Mouse (Mus musculus) macrophage (primary cell): ENCODE results near the gene Gm45062. TPM values are rescaled to one million over a fixed set of nuclear protein-coding genes. Genes with fewer than 3 reads are reported as not detected.

ENCODE experiments used
- H3K27ac ChIP-seq: fragments of 350-480 bp; formaldehyde crosslinking; 2 replicates; pipeline ENCODE4 v1.9.0; 2021
- H3K36me3 ChIP-seq: fragments of 350-480 bp; formaldehyde crosslinking; 2 replicates; pipeline ENCODE4 v1.9.0; 2021; ENCODE audit errors: inconsistent target
- H3K4me3 ChIP-seq: fragments of 350-480 bp; formaldehyde crosslinking; 2 replicates; pipeline ENCODE4 v1.9.0; 2021; ENCODE audit errors: inconsistent target
- H3K79me2 ChIP-seq: fragments of 350-480 bp; formaldehyde crosslinking; 2 replicates; pipeline ENCODE4 v1.9.0; 2021; ENCODE audit errors: inconsistent target
- WGBS: methylation state at CpG from one replicate; pipeline ENCODE4 v1.1.7; 2026; ENCODE audit warnings: inconsistent platforms; ENCODE audit not compliant: missing documents; 5-methylcytosine and 5-hydroxymethylcytosine counted together
- polyA plus RNA-seq: library from polyadenylated mRNA; stranded (reverse); fragments of 250-400 nt; gene quantifications from 3 replicates; pipeline ENCODE4 v1.2.4, GENCODE M21; 2018; ENCODE audit warnings: inconsistent platforms

Gene Gm45062
- polyA plus RNA-seq, 1 experiment from 2014 or later, result 2.7 TPM

GRCm38 (mm10) chr6:8628715-8629267 is 369.5 kb downstream of the Gm45062 start:
- no peak overlapping the region for H3K4me3 ChIP-seq
- no peaks in the 10 kb centered on the region for H3K36me3 ChIP-seq
- no peaks in the 10 kb centered on the region for H3K79me2 ChIP-seq
- 97% methylated on average over 7 of the region's 7 CpGs for WGBS
- no peak overlapping the region for H3K27ac ChIP-seq

GRCm38 (mm10) chr6:8630531-8630930 is 371.3 kb downstream of the Gm45062 start:
- Histone ChIP-seq H3K4me3 (no peak overlapping the region), H3K27ac (no peak overlapping the region), H3K79me2 (no peaks in the 10 kb centered on the region), H3K36me3 (no peaks in the 10 kb centered on the region)
- 90% methylated on average over 7 of the region's 7 CpGs for WGBS

GRCm38 (mm10) chr6:8631362-8631761 is 372.1 kb downstream of the Gm45062 start:
- no peak overlapping the region for H3K4me3 ChIP-seq
- H3K36me3 ChIP-seq, result no peaks in the 10 kb centered on the region
- H3K79me2 ChIP-seq, result no peaks in the 10 kb centered on the region
- no peak overlapping the region for H3K27ac ChIP-seq
- WGBS, result 98% methylated on average over 8 of the region's 8 CpGs

GRCm38 (mm10) chr6:8631986-8632632 is 372.9 kb downstream of the Gm45062 start:
- H3K36me3 ChIP-seq, result no peaks in the 10 kb centered on the region
- H3K27ac ChIP-seq, result no peak overlapping the region
- 88% methylated on average over 5 of the region's 5 CpGs for WGBS
- H3K4me3 ChIP-seq, result no peak overlapping the region
- no peaks in the 10 kb centered on the region for H3K79me2 ChIP-seq

- Histone ChIP-seq H3K27ac (no peak overlapping the region), H3K4me3 (no peak overlapping the region), H3K79me2 (no peaks in the 10 kb centered on the region), H3K36me3 (no peaks in the 10 kb centered on the region)
- WGBS, result 100% methylated on average over 4 of the region's 4 CpGs
Measured at GRCm38 (mm10) chr6:8632701-8633100, 373.5 kb downstream of the Gm45062 start.

- Histone ChIP-seq H3K79me2 (no peaks in the 10 kb centered on the region), H3K27ac (no peak overlapping the region), H3K36me3 (no peaks in the 10 kb centered on the region), H3K4me3 (no peak overlapping the region)
- 94% methylated on average over 4 of the region's 4 CpGs for WGBS
Measured at GRCm38 (mm10) chr6:8638122-8638521, 378.9 kb downstream of the Gm45062 start.

- no peaks in the 10 kb centered on the region for H3K36me3 ChIP-seq
- H3K79me2 ChIP-seq, result no peaks in the 10 kb centered on the region
- WGBS, result 92% methylated on average over 3 of the region's 4 CpGs
- H3K4me3 ChIP-seq, result no peak overlapping the region
- H3K27ac ChIP-seq, result no peak overlapping the region
Measured at GRCm38 (mm10) chr6:8638899-8639298, 379.6 kb downstream of the Gm45062 start.

- Histone ChIP-seq H3K36me3 (no peaks in the 10 kb centered on the region), H3K27ac (no peak overlapping the region), H3K79me2 (no peaks in the 10 kb centered on the region), H3K4me3 (no peak overlapping the region)
- WGBS, result 61% methylated on average over 2 of the region's 2 CpGs
Measured at GRCm38 (mm10) chr6:8639526-8639925, 380.3 kb downstream of the Gm45062 start.

- Histone ChIP-seq H3K4me3 (no peak overlapping the region), H3K36me3 (no peaks in the 10 kb centered on the region), H3K79me2 (no peaks in the 10 kb centered on the region), H3K27ac (no peak overlapping the region)
- WGBS, result 94% methylated on average over 5 of the region's 5 CpGs
Measured at GRCm38 (mm10) chr6:8640863-8641262, 381.6 kb downstream of the Gm45062 start.

- 97% methylated on average over 10 of the region's 10 CpGs for WGBS
- Histone ChIP-seq H3K36me3 (no peaks in the 10 kb centered on the region), H3K4me3 (no peak overlapping the region), H3K27ac (no peak overlapping the region), H3K79me2 (no peaks in the 10 kb centered on the region)
Measured at GRCm38 (mm10) chr6:8644703-8645102, 385.5 kb downstream of the Gm45062 start.

- Histone ChIP-seq H3K79me2 (no peaks in the 10 kb centered on the region), H3K27ac (no peak overlapping the region), H3K4me3 (no peak overlapping the region), H3K36me3 (no peaks in the 10 kb centered on the region)
- 90% methylated on average over 2 of the region's 2 CpGs for WGBS
Measured at GRCm38 (mm10) chr6:8645708-8646107, 386.5 kb downstream of the Gm45062 start.

Other genes with a start within 250 kb of the Gm45062 start
- not detected in 3 replicates for gene Col28a1, start 66.8 kb upstream of the Gm45062 start, polyA plus RNA-seq
- gene Mios, start 50.2 kb upstream of the Gm45062 start, polyA plus RNA-seq, result 5.1 to 8.0 TPM (median 6.6 TPM) in 3 replicates
- gene Rpa3, start 277 bp upstream of the Gm45062 start, polyA plus RNA-seq, result 7.6 to 23.2 TPM (median 12.6 TPM) in 3 replicates
- 11.1 to 16.2 TPM (median 15.1 TPM) in 3 replicates for gene Umad1, start 162 bp upstream of the Gm45062 start, polyA plus RNA-seq